Mouse (Mus musculus) spleen, postnatal 14 days (tissue): ENCODE results near the gene Ccl1.

Experiments
- DNase-seq, 2 experiments: peaks; one replicate each; pipeline ENCODE4 v3.0.0; 2021 to 2022; ENCODE audit warnings: low spot score in 2 of 2

The Ccl1 gene

GRCm38 (mm10) chr11:82205221-82205620, 100.3 kb downstream of the Ccl1 start:
- DNase-seq, result no peak

DNA sequence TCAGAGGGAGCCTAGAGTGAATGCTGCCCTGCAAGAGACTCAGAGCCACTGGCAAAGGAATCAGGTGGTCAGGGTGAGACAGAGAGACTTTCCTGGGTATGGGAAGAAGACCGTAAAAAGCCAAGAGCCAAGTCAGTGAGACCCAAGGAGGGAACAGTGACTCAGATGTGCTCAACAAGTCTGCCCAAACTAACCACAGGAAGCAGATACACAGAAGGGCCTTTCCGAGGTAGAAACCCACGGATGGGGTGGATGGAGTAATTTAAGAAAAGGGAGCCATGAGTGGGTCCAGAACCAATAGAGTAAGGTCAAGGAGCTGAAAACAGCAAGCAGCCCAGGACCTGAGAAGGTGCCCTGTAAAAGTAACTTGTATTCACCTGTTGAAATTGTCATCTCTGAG, 101.8 kb downstream of the Ccl1 start:
- DNase-seq, result no peak

GRCm38 (mm10) chr11:82197774-82198173, 107.7 kb downstream of the Ccl1 start:
- DNase-seq, result no peak

GRCm38 (mm10) chr11:82194980-82195379, 110.5 kb downstream of the Ccl1 start:
- DNase-seq, result no peak

GRCm38 (mm10) chr11:82193826-82194225, 111.7 kb downstream of the Ccl1 start:
- DNase-seq, result no peak

GRCm38 (mm10) chr11:82189782-82190563, 115.5 kb downstream of the Ccl1 start:
- no peak for DNase-seq

GRCm38 (mm10) chr11:82185684-82186083, 119.8 kb downstream of the Ccl1 start:
- no peak for DNase-seq

GRCm38 (mm10) chr11:82183281-82183935, 122.1 kb downstream of the Ccl1 start:
- DNase-seq, result no peak

GRCm38 (mm10) chr11:82182401-82182800, 123.1 kb downstream of the Ccl1 start:
- DNase-seq, result no peak

- DNase-seq, result no peak
Measured at GRCm38 (mm10) chr11:82181331-82181730, 124.2 kb downstream of the Ccl1 start.

DNA sequence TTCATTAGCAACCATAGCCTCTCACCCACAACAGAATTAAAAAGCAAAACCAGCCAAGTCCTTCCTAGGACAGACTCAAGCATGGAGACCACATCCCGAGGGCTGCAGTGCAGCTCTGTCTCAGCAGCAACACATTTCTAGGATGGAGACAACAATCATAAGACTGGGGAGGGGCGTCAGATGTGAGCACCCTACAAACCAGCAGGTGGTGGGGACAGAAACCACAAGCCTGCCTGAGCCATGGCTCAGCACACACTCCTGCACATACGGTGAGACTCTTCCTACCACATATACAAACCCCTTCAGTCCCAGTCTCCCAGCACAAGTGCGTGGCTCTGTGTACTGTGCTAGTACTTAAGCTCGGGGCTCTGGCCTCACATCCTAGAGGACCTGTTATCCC, 127.3 kb downstream of the Ccl1 start:
- DNase-seq, result no peak

- DNase-seq, result no peak
Measured at GRCm38 (mm10) chr11:82177711-82178110, 127.8 kb downstream of the Ccl1 start.

DNA sequence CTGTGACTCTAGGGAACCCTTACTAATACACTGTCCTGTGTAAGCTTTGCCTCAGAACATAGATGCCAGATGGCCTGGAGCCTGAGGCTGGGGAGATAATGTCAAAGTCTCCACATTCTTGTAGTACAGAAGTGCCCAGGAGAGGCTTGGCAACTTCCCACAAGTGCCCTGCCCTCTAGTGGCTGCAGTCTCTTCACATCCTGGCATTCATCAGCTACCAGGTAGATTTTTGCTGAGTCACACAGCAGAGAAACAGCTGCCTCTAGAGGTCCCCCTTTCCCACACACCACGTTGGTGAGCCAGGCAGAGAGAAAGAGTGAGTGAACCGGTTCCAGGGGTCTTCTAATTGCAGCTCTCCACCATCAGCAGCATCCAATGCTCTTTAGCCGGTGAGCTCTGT, 130.7 kb downstream of the Ccl1 start:
- peak in 1 of 2 experiments; percentile 25 for DNase-seq

DNA sequence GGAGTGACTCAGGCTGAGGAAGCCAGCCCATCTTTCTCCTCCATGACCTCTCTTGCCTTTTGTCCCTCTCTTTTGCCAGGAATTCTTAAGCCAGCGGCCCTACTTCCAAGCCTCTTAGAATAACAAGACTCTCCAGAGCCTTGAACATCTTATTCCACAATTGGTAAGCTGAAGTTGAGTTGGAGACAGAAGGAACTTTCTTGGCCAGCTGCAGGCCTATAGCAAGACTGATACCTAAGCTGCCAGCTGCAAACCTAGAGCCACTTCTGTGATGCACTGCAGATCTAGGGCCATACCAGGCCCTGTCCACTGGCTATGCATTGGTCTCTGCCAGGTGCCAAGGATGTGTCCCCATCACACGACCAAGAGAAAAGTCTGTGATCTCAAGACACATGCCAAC, 132.0 kb downstream of the Ccl1 start:
- DNase-seq, result no peak

- DNase-seq, result no peak
Measured at GRCm38 (mm10) chr11:82171316-82172071, 134.0 kb downstream of the Ccl1 start.

GRCm38 (mm10) chr11:82169456-82169855, 136.0 kb downstream of the Ccl1 start:
- no peak for DNase-seq

GRCm38 (mm10) chr11:82168308-82168707, 137.2 kb downstream of the Ccl1 start:
- no peak for DNase-seq

- DNase-seq, result no peak
Measured at GRCm38 (mm10) chr11:82163285-82163684, 142.2 kb downstream of the Ccl1 start.

DNA sequence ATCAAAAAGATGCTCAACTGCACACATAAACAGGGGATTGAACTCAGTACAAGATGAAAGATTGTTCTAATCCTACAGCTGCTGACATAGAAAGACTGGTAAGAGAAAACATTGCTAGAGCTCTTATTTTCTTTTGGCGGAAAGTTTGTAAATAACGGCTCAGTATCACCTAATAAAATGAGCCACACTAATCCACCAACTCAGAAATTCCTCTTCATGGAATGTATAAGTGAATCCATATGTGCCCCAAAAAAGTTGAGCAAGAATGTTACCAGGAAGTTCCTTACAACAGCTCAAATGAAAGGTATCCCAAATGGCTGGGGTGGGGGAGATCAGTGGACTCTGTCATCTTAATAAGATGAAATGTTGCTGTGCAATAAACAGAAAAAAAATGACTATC, 146.4 kb downstream of the Ccl1 start:
- DNase-seq, result no peak

GRCm38 (mm10) chr11:82139492-82140094, 165.9 kb downstream of the Ccl1 start:
- no peak for DNase-seq

- no peak for DNase-seq
Measured at GRCm38 (mm10) chr11:82136196-82136595, 169.3 kb downstream of the Ccl1 start.

DNA sequence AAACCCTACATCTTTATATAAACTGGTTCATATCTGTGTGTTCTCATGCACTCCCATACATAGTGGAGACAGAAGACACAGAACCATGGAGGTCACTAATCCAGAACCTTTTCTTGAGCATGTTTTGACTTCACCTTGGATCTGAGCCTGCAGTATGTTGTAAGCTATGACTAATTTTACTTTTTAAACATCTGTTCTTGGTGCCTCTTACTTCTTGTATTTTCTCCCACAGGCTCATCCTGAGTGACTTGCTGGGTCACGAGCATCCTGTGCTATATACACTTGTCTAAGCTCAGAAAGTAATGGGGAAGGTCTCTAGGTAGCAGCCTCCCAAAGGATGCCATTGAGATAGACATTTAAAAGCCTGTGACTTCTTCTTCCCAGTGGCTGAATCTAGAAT, 172.5 kb downstream of the Ccl1 start:
- no peak for DNase-seq
